Mouse (Mus musculus) forebrain, embryonic 10.5 days (tissue): ENCODE measurements around the gene Rhbdf2. TPM values are rescaled to one million over a fixed set of nuclear protein-coding genes. Genes with fewer than 3 reads are reported as not detected.

Experiments used
- DNase-seq: peaks from one replicate; pipeline ENCODE4 v3.0.0-alpha.2; 2017; ENCODE audit warnings: low spot score; ENCODE audit errors: extremely low spot score
- H3K27ac ChIP-seq: fragments of 300-500 bp; sonication (generic); 2 replicates; pipeline ENCODE4 v1.5.1; 2016; ENCODE audit warnings: mild to moderate bottlenecking
- H3K27me3 ChIP-seq: fragments of 300-500 bp; sonication (generic); 2 replicates; pipeline ENCODE4 v1.6.1; 2016; ENCODE audit warnings: mild to moderate bottlenecking; ENCODE audit not compliant: poor library complexity, severe bottlenecking
- H3K36me3 ChIP-seq: fragments of 300-500 bp; sonication (generic); replicated peaks from 2 replicates; pipeline ENCODE4 v1.6.1; 2016; ENCODE audit warnings: mild to moderate bottlenecking, moderate library complexity
- H3K4me1 ChIP-seq: fragments of 300-500 bp; sonication (generic); 2 replicates; pipeline ENCODE4 v1.6.1; 2016
- H3K4me3 ChIP-seq: fragments of 300-500 bp; sonication (generic); 2 replicates; pipeline ENCODE4 v1.5.1; 2016; ENCODE audit warnings: mild to moderate bottlenecking, moderate library complexity
- H3K9me3 ChIP-seq: fragments of 300-500 bp; sonication (generic); 2 replicates; pipeline ENCODE4 v1.6.1; 2016; ENCODE audit warnings: mild to moderate bottlenecking, moderate library complexity
- WGBS: fragments of 180-500 bp; shearing (Covaris S2); methylation state at CpG from one replicate; pipeline ENCODE4 v1.1.7; 2016; 5-methylcytosine and 5-hydroxymethylcytosine counted together
- polyA plus RNA-seq: library from polyadenylated mRNA; unstranded; fragments of >200 nt; fragmentation: Nextera tagmentation; extraction: Ambion mirVana; gene quantifications from 2 replicates; pipeline ENCODE4 v1.2.1, GENCODE M21; 2016

Rhbdf2 gene
- polyA plus RNA-seq, 1 experiment from 2014 or later, result 3.5 TPM

GRCm38 (mm10) chr11:116581376-116581814 is 45.4 kb downstream of the Rhbdf2 start, which contains the start of gene Ube2o:
Gene Ube2o, minus strand, starts transcription at chr11:116581447.
- peaks cover 11% of the 10 kb centered on the region; the same call in 1 of the 2 replicates for H3K36me3 ChIP-seq
- H3K4me3 ChIP-seq, result peak within 1 kb of the TSS; percentile 86
- H3K27ac ChIP-seq, result peak within 1 kb of the TSS; percentile 92
- H3K27me3 ChIP-seq, result no peaks in the 10 kb centered on the region
- no peaks in the 10 kb centered on the region for H3K9me3 ChIP-seq
- peaks cover 33% of the 10 kb centered on the region for H3K4me1 ChIP-seq
- DNase-seq, result peak; percentile 80
- WGBS, result 2% methylated on average over 51 of the region's 51 CpGs

- peak; percentile 72 for DNase-seq
- Histone ChIP-seq H3K27me3 (no peaks in the 10 kb centered on the region), H3K4me1 (peaks cover 38% of the 10 kb centered on the region), H3K4me3 (peak overlapping the region; percentile 86), H3K36me3 (peaks cover 11% of the 10 kb centered on the region; the same call in 1 of the 2 replicates), H3K9me3 (no peaks in the 10 kb centered on the region), H3K27ac (peak overlapping the region; percentile 92)
- WGBS, result under 1% methylated on average over 91 of the region's 91 CpGs
Measured at GRCm38 (mm10) chr11:116580711-116581375, 46.0 kb downstream of the Rhbdf2 start.

GRCm38 (mm10) chr11:116580031-116580652 is 46.7 kb downstream of the Rhbdf2 start:
- H3K9me3 ChIP-seq, result no peaks in the 10 kb centered on the region
- H3K36me3 ChIP-seq, result peaks cover 11% of the 10 kb centered on the region; the same call in 1 of the 2 replicates
- no peak for DNase-seq
- 28% methylated on average over 10 of the region's 10 CpGs for WGBS
- H3K4me3 ChIP-seq, result peak overlapping the region; percentile 86
- no peaks in the 10 kb centered on the region for H3K27me3 ChIP-seq
- H3K27ac ChIP-seq, result peak overlapping the region; percentile 92
- peaks cover 45% of the 10 kb centered on the region for H3K4me1 ChIP-seq

- no peak overlapping the region for H3K27ac ChIP-seq
- H3K27me3 ChIP-seq, result no peaks in the 10 kb centered on the region
- no peak for DNase-seq
- WGBS, result 96% methylated on average over 3 of the region's 3 CpGs
- peaks cover 54% of the 10 kb centered on the region for H3K4me1 ChIP-seq
- peak overlapping the region; percentile 86 for H3K4me3 ChIP-seq
- H3K36me3 ChIP-seq, result peaks cover 11% of the 10 kb centered on the region; the same call in 1 of the 2 replicates
- no peaks in the 10 kb centered on the region for H3K9me3 ChIP-seq
Measured at GRCm38 (mm10) chr11:116579280-116579679, 47.5 kb downstream of the Rhbdf2 start.

- H3K36me3 ChIP-seq, result peaks cover 21% of the 10 kb centered on the region
- no peak overlapping the region for H3K27ac ChIP-seq
- no peaks in the 10 kb centered on the region for H3K27me3 ChIP-seq
- peaks cover 70% of the 10 kb centered on the region for H3K4me1 ChIP-seq
- 89% methylated on average over 2 of the region's 2 CpGs for WGBS
- H3K9me3 ChIP-seq, result no peaks in the 10 kb centered on the region
- DNase-seq, result no peak
- no peak overlapping the region for H3K4me3 ChIP-seq
Measured at GRCm38 (mm10) chr11:116575396-116575795, 51.4 kb downstream of the Rhbdf2 start.

GRCm38 (mm10) chr11:116574982-116575381 is 51.8 kb downstream of the Rhbdf2 start:
- no peak for DNase-seq
- WGBS, result 77% methylated on average over 6 of the region's 6 CpGs
- no peak overlapping the region for H3K4me3 ChIP-seq
- H3K27ac ChIP-seq, result no peak overlapping the region
- peaks cover 21% of the 10 kb centered on the region for H3K36me3 ChIP-seq
- H3K4me1 ChIP-seq, result peaks cover 66% of the 10 kb centered on the region
- no peaks in the 10 kb centered on the region for H3K9me3 ChIP-seq
- no peaks in the 10 kb centered on the region for H3K27me3 ChIP-seq

- no peak overlapping the region for H3K27ac ChIP-seq
- H3K9me3 ChIP-seq, result no peaks in the 10 kb centered on the region
- no peak overlapping the region for H3K4me3 ChIP-seq
- peaks cover 21% of the 10 kb centered on the region for H3K36me3 ChIP-seq
- peaks cover 61% of the 10 kb centered on the region for H3K4me1 ChIP-seq
- DNase-seq, result no peak
- H3K27me3 ChIP-seq, result no peaks in the 10 kb centered on the region
- 72% methylated on average over 6 of the region's 6 CpGs for WGBS
Measured at GRCm38 (mm10) chr11:116574486-116574885, 52.3 kb downstream of the Rhbdf2 start.

GRCm38 (mm10) chr11:116572756-116573543 is 53.9 kb downstream of the Rhbdf2 start:
- peaks cover 11% of the 10 kb centered on the region for H3K36me3 ChIP-seq
- WGBS, result 69% methylated on average over 12 of the region's 12 CpGs
- peaks cover 59% of the 10 kb centered on the region for H3K4me1 ChIP-seq
- H3K9me3 ChIP-seq, result no peaks in the 10 kb centered on the region
- no peak overlapping the region; the same call in 1 of the 2 replicates for H3K4me3 ChIP-seq
- DNase-seq, result no peak
- peak overlapping the region; percentile 51 for H3K27ac ChIP-seq
- H3K27me3 ChIP-seq, result no peaks in the 10 kb centered on the region

GRCm38 (mm10) chr11:116571767-116572679 is 54.8 kb downstream of the Rhbdf2 start:
- Histone ChIP-seq H3K4me1 (peaks cover 59% of the 10 kb centered on the region), H3K9me3 (no peaks in the 10 kb centered on the region), H3K27me3 (no peaks in the 10 kb centered on the region), H3K36me3 (peaks cover 11% of the 10 kb centered on the region), H3K4me3 (no peak overlapping the region), H3K27ac (no peak overlapping the region)
- WGBS, result 89% methylated on average over 19 of the region's 19 CpGs
- DNase-seq, result no peak

- Histone ChIP-seq H3K27me3 (no peaks in the 10 kb centered on the region), H3K27ac (no peak overlapping the region), H3K4me1 (peaks cover 49% of the 10 kb centered on the region), H3K36me3 (peaks cover 11% of the 10 kb centered on the region), H3K4me3 (no peak overlapping the region), H3K9me3 (no peaks in the 10 kb centered on the region)
- DNase-seq, result no peak
- WGBS, result 94% methylated on average over 7 of the region's 7 CpGs
Measured at GRCm38 (mm10) chr11:116570821-116571220, 56.0 kb downstream of the Rhbdf2 start.

GRCm38 (mm10) chr11:116567531-116567930 is 59.3 kb downstream of the Rhbdf2 start:
- 89% methylated on average over 8 of the region's 8 CpGs for WGBS
- Histone ChIP-seq H3K9me3 (no peaks in the 10 kb centered on the region), H3K4me3 (no peak overlapping the region), H3K36me3 (peaks cover 20% of the 10 kb centered on the region), H3K27ac (no peak overlapping the region), H3K4me1 (peaks cover 22% of the 10 kb centered on the region), H3K27me3 (no peaks in the 10 kb centered on the region)
- DNase-seq, result no peak
